Mouse (Mus musculus) heart, embryonic 13.5 days (tissue): ENCODE measurements around the gene Micu1. TPM values are rescaled to one million over a fixed set of nuclear protein-coding genes. Genes with fewer than 3 reads are reported as not detected.
A peak's percentile ranks its signal among the peaks of the same experiment; 100 is the strongest.
"Not testable (repeated sequence)": the region's sequence is repeated elsewhere in the genome, so short reads cannot be mapped to it uniquely, and the experiment has no call there.

Experiments
- ATAC-seq: fragments of 200-750 bp; cut with Nextera tagmentation; 2 replicates; pipeline ENCODE4 v1.8.0; 2017; ENCODE audit warnings: moderate TSS enrichment; ENCODE audit not compliant: insufficient number of reproducible peaks, low FRiP score, low TSS enrichment; ENCODE audit errors: extremely low read depth
- H3K27ac ChIP-seq: fragments of 300-500 bp; sonication (generic); replicated peaks from 2 replicates; pipeline ENCODE4 v1.5.1; 2015; ENCODE audit warnings: moderate library complexity, mild to moderate bottlenecking, inconsistent platforms
- H3K27me3 ChIP-seq: fragments of 300-500 bp; sonication (generic); replicated peaks from 2 replicates; pipeline ENCODE4 v1.6.1; 2015; ENCODE audit warnings: mild to moderate bottlenecking, inconsistent platforms
- H3K36me3 ChIP-seq: fragments of 300-500 bp; sonication (generic); 2 replicates; pipeline ENCODE4 v1.6.1; 2015; ENCODE audit warnings: mild to moderate bottlenecking, inconsistent platforms
- H3K4me1 ChIP-seq: fragments of 300-500 bp; sonication (generic); 2 replicates; pipeline ENCODE4 v1.6.1; 2015; ENCODE audit warnings: inconsistent platforms
- H3K4me2 ChIP-seq: fragments of 300-500 bp; sonication (generic); 2 replicates; pipeline ENCODE4 v1.6.1; 2015; ENCODE audit warnings: inconsistent platforms, mild to moderate bottlenecking, moderate library complexity
- H3K4me3 ChIP-seq: fragments of 300-500 bp; sonication (generic); 2 replicates; pipeline ENCODE4 v1.5.1; 2015; ENCODE audit warnings: moderate library complexity, mild to moderate bottlenecking, inconsistent platforms
- H3K9ac ChIP-seq: fragments of 300-500 bp; sonication (generic); 2 replicates; pipeline ENCODE4 v1.6.1; 2015; ENCODE audit warnings: inconsistent platforms, mild to moderate bottlenecking, moderate library complexity
- H3K9me3 ChIP-seq: fragments of 300-500 bp; sonication (generic); 2 replicates; pipeline ENCODE4 v1.6.1; 2016; ENCODE audit warnings: inconsistent platforms
- WGBS: fragments of 180-500 bp; shearing (Covaris S2); methylation state at CpG from one replicate; pipeline ENCODE4 v1.1.7; 2015; ENCODE audit warnings: mixed read lengths; 5-methylcytosine and 5-hydroxymethylcytosine counted together
- polyA plus RNA-seq: library from polyadenylated mRNA; unstranded; fragments of >200 nt; fragmentation: Nextera tagmentation; extraction: Ambion mirVana; gene quantifications from 2 replicates; pipeline ENCODE4 v1.2.1, GENCODE M21; 2015

Gene Micu1
- polyA plus RNA-seq, 1 experiment from 2014 or later: 43.5 TPM

DNA sequence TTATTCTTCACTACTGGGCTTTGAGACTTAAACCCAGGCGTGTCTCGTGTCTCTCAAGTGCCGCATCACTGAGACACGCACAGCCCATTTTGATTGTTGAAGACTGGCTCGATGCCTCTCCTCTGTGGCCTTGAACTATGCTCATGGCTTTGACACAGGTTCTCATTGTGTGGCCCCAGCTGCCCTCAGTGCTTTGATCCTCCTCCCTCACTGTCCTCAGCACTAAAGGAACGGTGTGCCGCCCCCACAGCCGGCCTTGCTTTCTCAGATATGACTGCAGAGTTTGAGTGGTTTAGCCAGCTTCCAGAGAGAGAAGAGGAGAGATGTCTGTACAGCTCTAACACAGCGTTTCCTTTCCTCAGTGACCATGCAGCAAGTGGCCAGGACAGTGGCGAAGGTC is 158.9 kb downstream of the Micu1 start:
- Histone ChIP-seq H3K27me3 (no peaks in the 10 kb centered on the region), H3K4me2 (no peak overlapping the region), H3K9ac (no peak overlapping the region), H3K4me3 (no peak overlapping the region), H3K4me1 (peaks cover 13% of the 10 kb centered on the region), H3K36me3 (0 out of 2 replicates have a peak, but pooled peaks cover 4% of the 10 kb centered on the region), H3K9me3 (no peaks in the 10 kb centered on the region), H3K27ac (no peak overlapping the region)
- no peak for ATAC-seq
- 70% methylated on average over 10 of the region's 10 CpGs for WGBS

GRCm38 (mm10) chr10:59862816-59863440 is 160.7 kb downstream of the Micu1 start:
- Histone ChIP-seq H3K27ac (no peak overlapping the region), H3K27me3 (no peaks in the 10 kb centered on the region), H3K4me3 (no peak overlapping the region), H3K9me3 (no peaks in the 10 kb centered on the region), H3K4me1 (peaks cover 13% of the 10 kb centered on the region), H3K9ac (no peak overlapping the region), H3K4me2 (no peak overlapping the region), H3K36me3 (0 out of 2 replicates have a peak, but pooled peaks cover 4% of the 10 kb centered on the region)
- WGBS: 81% methylated on average over 6 of the region's 6 CpGs
- no peak for ATAC-seq

DNA sequence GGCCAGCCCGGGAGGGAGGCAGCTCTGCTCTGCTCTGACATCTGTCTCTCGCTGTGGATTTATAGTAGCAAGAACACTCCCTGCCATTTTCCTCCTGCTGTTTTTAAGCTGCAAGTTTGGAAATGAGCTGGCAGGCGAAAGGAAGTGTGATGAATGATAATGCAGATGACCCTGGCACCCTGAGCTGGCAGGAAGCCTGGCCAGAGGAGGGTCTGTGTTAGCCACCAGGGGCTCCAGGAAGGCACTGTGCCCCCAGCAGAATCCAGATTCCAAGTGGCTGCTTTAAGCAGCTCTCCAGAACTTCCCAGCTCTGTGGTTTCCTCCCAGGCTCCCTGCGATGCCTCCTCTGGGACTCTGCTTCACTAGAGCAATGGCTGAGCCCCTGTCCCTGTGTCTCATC is 161.3 kb downstream of the Micu1 start:
- H3K4me2 ChIP-seq: no peak overlapping the region
- ATAC-seq: no peak
- H3K27me3 ChIP-seq: no peaks in the 10 kb centered on the region
- 49% methylated on average over 4 of the region's 4 CpGs for WGBS
- no peaks in the 10 kb centered on the region for H3K9me3 ChIP-seq
- H3K4me1 ChIP-seq: peaks cover 13% of the 10 kb centered on the region
- H3K4me3 ChIP-seq: no peak overlapping the region
- H3K27ac ChIP-seq: no peak overlapping the region
- no peak overlapping the region for H3K9ac ChIP-seq
- H3K36me3 ChIP-seq: 0 out of 2 replicates have a peak, but pooled peaks cover 4% of the 10 kb centered on the region

- no peaks in the 10 kb centered on the region for H3K9me3 ChIP-seq
- H3K4me1 ChIP-seq: peaks cover 13% of the 10 kb centered on the region
- 0 out of 2 replicates have a peak, but pooled peaks cover 4% of the 10 kb centered on the region for H3K36me3 ChIP-seq
- H3K27ac ChIP-seq: no peak overlapping the region
- no peak overlapping the region for H3K4me3 ChIP-seq
- ATAC-seq: no peak
- H3K4me2 ChIP-seq: no peak overlapping the region
- no peaks in the 10 kb centered on the region for H3K27me3 ChIP-seq
- whole genome bisulfite sequencing: 83% methylated on average over 19 of the region's 19 CpGs
- no peak overlapping the region for H3K9ac ChIP-seq
Observed at GRCm38 (mm10) chr10:59864232-59864875, 162.1 kb downstream of the Micu1 start.

DNA sequence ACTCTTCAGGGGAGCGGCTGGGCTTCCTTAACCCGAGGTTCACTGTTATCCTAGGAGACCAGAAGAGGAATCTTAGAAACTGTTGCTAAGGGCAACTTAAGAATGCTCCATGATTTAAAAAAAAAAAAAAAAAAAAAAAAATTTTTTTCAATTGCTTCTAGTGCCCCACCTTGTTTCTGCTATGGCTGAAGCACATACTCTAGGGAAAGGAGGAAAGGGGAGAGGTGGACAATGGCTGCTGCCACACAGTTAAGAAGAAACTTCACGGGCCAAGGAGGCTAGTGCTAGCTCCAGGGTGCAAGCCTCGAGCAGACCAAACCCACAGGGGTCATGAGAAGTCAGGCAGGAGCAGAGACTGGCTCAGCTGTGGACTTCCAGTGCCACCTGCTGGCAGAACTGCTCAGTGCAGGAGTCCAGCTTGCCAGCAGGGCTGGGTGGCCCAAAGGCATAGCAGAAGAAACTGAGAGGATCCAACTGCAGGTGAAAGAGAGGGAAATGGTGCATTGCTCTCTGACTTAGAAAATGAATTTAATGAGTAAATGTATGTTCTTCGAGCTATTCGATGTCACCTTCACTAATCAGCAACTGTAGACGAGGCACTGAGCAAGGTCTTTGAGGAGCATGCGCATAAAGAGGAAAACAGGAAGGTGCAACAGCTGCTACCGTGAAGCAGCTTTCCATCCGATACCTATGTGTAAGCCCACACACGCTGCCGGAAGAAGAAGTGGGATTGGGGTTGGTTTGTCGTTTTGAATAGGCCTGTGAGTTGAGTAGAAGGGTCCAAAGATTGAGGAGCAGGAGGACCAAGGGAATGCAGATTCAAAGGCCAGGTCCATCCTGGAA is 162.8 kb downstream of the Micu1 start:
- H3K27me3 ChIP-seq: no peaks in the 10 kb centered on the region
- 33% methylated on average over 13 of the region's 13 CpGs for WGBS
- no peak overlapping the region for H3K4me2 ChIP-seq
- peaks cover 13% of the 10 kb centered on the region for H3K4me1 ChIP-seq
- no peak overlapping the region for H3K9ac ChIP-seq
- H3K36me3 ChIP-seq: 0 out of 2 replicates have a peak, but pooled peaks cover 4% of the 10 kb centered on the region
- H3K27ac ChIP-seq: no peak overlapping the region
- ATAC-seq: no peak
- H3K4me3 ChIP-seq: no peak overlapping the region
- H3K9me3 ChIP-seq: no peaks in the 10 kb centered on the region

DNA sequence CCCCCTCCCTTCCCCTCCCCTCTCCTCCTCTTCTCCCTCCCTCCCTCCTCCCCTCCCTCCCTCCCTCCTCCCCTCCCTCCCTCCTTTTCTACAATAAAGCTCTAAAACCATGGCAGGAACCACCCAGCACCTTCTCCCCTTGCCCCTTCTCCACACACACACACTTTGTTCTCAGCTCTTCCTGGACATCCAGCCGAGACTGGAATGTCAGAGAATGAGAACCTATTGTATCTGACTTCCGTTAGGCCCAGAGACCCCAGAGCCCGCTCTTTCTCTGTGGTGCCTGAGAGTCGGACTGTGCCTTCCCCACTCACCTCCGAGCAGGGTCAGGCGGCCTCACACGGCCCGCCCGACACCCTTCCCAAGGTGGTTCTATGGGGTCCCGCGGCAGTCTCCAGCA is 166.0 kb downstream of the Micu1 start:
- 52% methylated on average over 11 of the region's 11 CpGs for WGBS
- no peak overlapping the region for H3K4me2 ChIP-seq
- H3K27ac ChIP-seq: no peak overlapping the region
- no peak overlapping the region for H3K9ac ChIP-seq
- H3K4me1 ChIP-seq: peaks cover 9% of the 10 kb centered on the region
- no peaks in the 10 kb centered on the region for H3K9me3 ChIP-seq
- H3K4me3 ChIP-seq: no peak overlapping the region
- no peaks in the 10 kb centered on the region for H3K27me3 ChIP-seq
- no peak for ATAC-seq
- H3K36me3 ChIP-seq: 0 out of 2 replicates have a peak, but pooled peaks cover 4% of the 10 kb centered on the region

- H3K36me3 ChIP-seq: no peaks in the 10 kb centered on the region
- WGBS: 75% methylated on average over 6 of the region's 6 CpGs
- no peak for ATAC-seq
- no peak overlapping the region for H3K4me3 ChIP-seq
- no peaks in the 10 kb centered on the region for H3K9me3 ChIP-seq
- no peak overlapping the region for H3K4me2 ChIP-seq
- H3K27ac ChIP-seq: no peak overlapping the region
- no peak overlapping the region for H3K9ac ChIP-seq
- no peaks in the 10 kb centered on the region; the same call in 1 of the 2 replicates for H3K4me1 ChIP-seq
- H3K27me3 ChIP-seq: no peaks in the 10 kb centered on the region
Observed at GRCm38 (mm10) chr10:59870038-59870437, 167.8 kb downstream of the Micu1 start.

DNA sequence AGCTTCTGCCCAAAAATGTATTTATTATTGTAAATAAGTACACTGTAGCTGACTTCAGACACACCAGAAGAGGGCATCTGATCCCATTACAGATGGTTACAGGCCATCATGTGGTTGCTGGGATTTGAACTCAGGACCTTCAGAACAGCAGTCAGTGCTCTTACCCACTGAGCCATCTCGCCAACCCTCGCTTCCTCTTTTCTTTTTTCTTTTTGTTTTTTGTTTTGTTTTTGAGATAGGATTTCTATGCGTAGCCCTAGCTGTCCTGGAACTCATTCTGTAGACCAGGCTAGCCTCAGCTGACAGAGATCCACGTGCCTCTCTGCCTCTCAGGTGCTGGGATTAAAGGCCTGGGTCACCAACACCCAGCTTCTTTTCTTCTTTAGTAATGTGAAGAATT is 170.4 kb downstream of the Micu1 start:
- H3K9ac ChIP-seq, H3K4me3 ChIP-seq, H3K27ac ChIP-seq, H3K36me3 ChIP-seq, ATAC-seq, H3K4me2 ChIP-seq, H3K27me3 ChIP-seq, H3K9me3 ChIP-seq, H3K4me1 ChIP-seq: not testable (repeated sequence)
- whole genome bisulfite sequencing: 87% methylated on average over 4 of the region's 4 CpGs

GRCm38 (mm10) chr10:59873206-59873605 is 170.9 kb downstream of the Micu1 start:
- H3K4me3 ChIP-seq: no peak overlapping the region
- H3K4me2 ChIP-seq: no peak overlapping the region
- H3K9me3 ChIP-seq: no peaks in the 10 kb centered on the region
- WGBS: 73% methylated on average over 5 of the region's 5 CpGs
- no peak for ATAC-seq
- no peak overlapping the region; the same call in 1 of the 2 replicates for H3K27ac ChIP-seq
- H3K27me3 ChIP-seq: no peaks in the 10 kb centered on the region
- H3K9ac ChIP-seq: no peak overlapping the region
- H3K4me1 ChIP-seq: no peaks in the 10 kb centered on the region
- H3K36me3 ChIP-seq: no peaks in the 10 kb centered on the region

DNA sequence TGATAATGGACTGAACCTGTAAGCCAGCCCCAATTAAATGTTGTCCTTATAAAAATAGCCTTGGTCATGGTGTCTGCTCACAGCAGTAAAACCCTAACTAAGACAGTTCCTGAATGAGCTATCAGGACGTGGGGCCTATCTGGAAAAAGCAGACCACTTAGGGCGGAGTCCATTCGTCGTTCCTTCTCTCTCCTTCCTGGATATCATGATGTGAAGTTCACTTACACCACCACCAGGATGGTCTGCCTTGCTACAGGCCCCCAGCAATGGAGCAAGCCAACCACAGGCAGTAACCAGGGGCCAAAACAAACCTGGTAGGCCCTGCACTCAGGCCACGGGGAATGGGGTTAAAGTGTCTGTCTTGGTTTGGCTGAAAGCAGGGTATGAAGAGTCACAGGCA is 171.3 kb downstream of the Micu1 start:
- Histone ChIP-seq H3K4me3 (no peak overlapping the region), H3K4me2 (peak overlapping the region; percentile 28), H3K36me3 (no peaks in the 10 kb centered on the region), H3K4me1 (peaks cover 2% of the 10 kb centered on the region), H3K9ac (no peak overlapping the region), H3K9me3 (no peaks in the 10 kb centered on the region), H3K27me3 (no peaks in the 10 kb centered on the region), H3K27ac (no peak overlapping the region)
- WGBS: 54% methylated on average over 5 of the region's 5 CpGs
- ATAC-seq: no peak

GRCm38 (mm10) chr10:59875396-59875795 is 173.1 kb downstream of the Micu1 start:
- Histone ChIP-seq H3K9ac (no peak overlapping the region), H3K27ac (peak overlapping the region; percentile 53; the same call in 1 of the 2 replicates), H3K9me3 (no peaks in the 10 kb centered on the region), H3K4me3 (no peak overlapping the region), H3K36me3 (no peaks in the 10 kb centered on the region), H3K27me3 (no peaks in the 10 kb centered on the region), H3K4me2 (peak overlapping the region; percentile 28; the same call in 1 of the 2 replicates), H3K4me1 (peaks cover 7% of the 10 kb centered on the region)
- ATAC-seq: no peak
- WGBS: 22% methylated on average over 1 of the region's 1 CpGs
